Mouse (Mus musculus) embryonic fibroblast, embryonic 13.5 days (primary cell): ENCODE measurements around the gene Ift80. TPM values are rescaled to one million over a fixed set of nuclear protein-coding genes. Genes with fewer than 3 reads are reported as not detected.
A peak's percentile ranks its signal among the peaks of the same experiment; 100 is the strongest.
"Not testable (repeated sequence)": the region's sequence is repeated elsewhere in the genome, so short reads cannot be mapped to it uniquely, and the experiment has no call there.

Experiments
- H3K27ac ChIP-seq: 2 replicates; pipeline ENCODE4 v1.5.1; 2012; ENCODE audit warnings: low read length, control low read depth, inconsistent platforms; ENCODE audit not compliant: insufficient read depth
- H3K4me1 ChIP-seq: 2 replicates; pipeline ENCODE4 v1.6.1; 2011; ENCODE audit warnings: low read length; ENCODE audit not compliant: control insufficient read depth, insufficient read depth
- H3K4me3 ChIP-seq: 2 replicates; pipeline ENCODE4 v1.5.1; 2011; ENCODE audit warnings: mild to moderate bottlenecking, control low read depth, low read length; ENCODE audit not compliant: insufficient read depth
- CTCF ChIP-seq: IDR thresholded peaks from 2 replicates; pipeline ENCODE4 v1.5.1; 2011; ENCODE audit warnings: mild to moderate bottlenecking, control low read depth, low read length, moderate library complexity, borderline replicate concordance; ENCODE audit not compliant: insufficient read depth
- POLR2A ChIP-seq: IDR thresholded peaks from 2 replicates; pipeline ENCODE4 v1.6.1; 2011; ENCODE audit warnings: low read depth, mild to moderate bottlenecking, control low read depth, low read length, moderate library complexity
- polyA plus RNA-seq: library from polyadenylated mRNA; stranded (reverse); fragments of >200 nt; gene quantifications from 2 replicates; pipeline ENCODE4 v1.2.4, GENCODE M21; 2011; ENCODE audit warnings: low read depth; ENCODE audit not compliant: missing spikeins, insufficient read length

The Ift80 gene
- polyA plus RNA-seq, 1 experiment, result 29.8 TPM

GRCm38 (mm10) chr3:69041298-69041697 lies 36.9 kb upstream of the Ift80 start:
- Histone ChIP-seq H3K4me3 (peak overlapping the region; percentile 29), H3K4me1 (peaks cover 2% of the 10 kb centered on the region; the same call in 1 of the 2 replicates), H3K27ac (no peak overlapping the region)
- TF ChIP-seq CTCF (no peak), POLR2A (no peak)

- Histone ChIP-seq H3K27ac (no peak overlapping the region), H3K4me1 (peaks cover 2% of the 10 kb centered on the region; the same call in 1 of the 2 replicates), H3K4me3 (peak overlapping the region; percentile 24)
- no peak for TF ChIP-seq POLR2A
- TF ChIP-seq CTCF, result no peak
These were observed 35.7 kb upstream of the Ift80 start for GRCm38 (mm10) chr3:69040105-69040504.

- H3K4me1 ChIP-seq, result no peaks in the 10 kb centered on the region
- no peak overlapping the region for H3K27ac ChIP-seq
- no peak overlapping the region for H3K4me3 ChIP-seq
- TF ChIP-seq CTCF, result no peak
- no peak for TF ChIP-seq POLR2A
These were observed 21.9 kb upstream of the Ift80 start for GRCm38 (mm10) chr3:69026133-69026783.

- no peak for TF ChIP-seq CTCF
- TF ChIP-seq POLR2A, result no peak
- Histone ChIP-seq H3K4me1 (no peaks in the 10 kb centered on the region), H3K27ac (no peak overlapping the region)
These were observed 16.4 kb upstream of the Ift80 start for GRCm38 (mm10) chr3:69020764-69021163.

GRCm38 (mm10) chr3:69020285-69020684 lies 15.9 kb upstream of the Ift80 start:
- Histone ChIP-seq H3K27ac (no peak overlapping the region), H3K4me1 (no peaks in the 10 kb centered on the region), H3K4me3 (no peak overlapping the region)
- no peak for TF ChIP-seq CTCF
- TF ChIP-seq POLR2A, result no peak

More at GRCm38 (mm10) chr3:69020764-69021163, 16.4 kb upstream of the Ift80 start:
- no peak overlapping the region for H3K4me3 ChIP-seq

GRCm38 (mm10) chr3:69018635-69019034 lies 14.3 kb upstream of the Ift80 start:
- H3K4me3 ChIP-seq, H3K4me1 ChIP-seq, H3K27ac ChIP-seq: not testable (repeated sequence)

- Histone ChIP-seq H3K4me1 (no peaks in the 10 kb centered on the region), H3K27ac (no peak overlapping the region), H3K4me3 (no peak overlapping the region)
- TF ChIP-seq CTCF (no peak), POLR2A (no peak)
These were observed 12.8 kb upstream of the Ift80 start for GRCm38 (mm10) chr3:69017181-69017580.

GRCm38 (mm10) chr3:69008873-69009272 lies 4.5 kb upstream of the Ift80 start:
- H3K27ac ChIP-seq, result no peak overlapping the region
- no peak for TF ChIP-seq CTCF
- TF ChIP-seq POLR2A, result no peak

GRCm38 (mm10) chr3:69006246-69006760 lies 1.9 kb upstream of the Ift80 start:
- TF ChIP-seq POLR2A (no peak), CTCF (no peak)
- Histone ChIP-seq H3K4me1 (no peaks in the 10 kb centered on the region), H3K4me3 (peak overlapping the region; percentile 76), H3K27ac (peak overlapping the region; percentile 98)

More at GRCm38 (mm10) chr3:69008873-69009272, 4.5 kb upstream of the Ift80 start:
- Histone ChIP-seq H3K4me1 (no peaks in the 10 kb centered on the region), H3K4me3 (no peak overlapping the region)

GRCm38 (mm10) chr3:69005338-69006245 lies 1.2 kb upstream of the Ift80 start:
- TF ChIP-seq POLR2A (peak; percentile 54), CTCF (no peak)
- no peaks in the 10 kb centered on the region for H3K4me1 ChIP-seq
- H3K27ac ChIP-seq, result peak overlapping the region; percentile 98
- peak overlapping the region; percentile 76 for H3K4me3 ChIP-seq
